Mouse (Mus musculus): ENCODE measurements at regions not wholly inside any gene's neighbourhood (a gene's known extent, or its start where the extent isn't known, plus 50 kb on each side); places are given as distances from the start of the nearest gene placed in this dataset.

GRCm38 (mm10) chr1:61181099-61181821 is 203.5 kb downstream of the Icos start:
- TF ChIP-seq CTCF (IDR thresholded peaks at IDR 0.05) (peak; percentile 98), EP300 (IDR thresholded peaks at IDR 0.05) (no peak)
- Histone ChIP-seq H3K4me1 (ENCODE audit: insufficient read depth, low read depth, low read length) (no peaks in the 10 kb centered on the region), H3K4me2 (replicated peaks; ENCODE audit: low read depth, low read length) (peak overlapping the region; percentile 60), H3K9ac (replicated peaks; ENCODE audit: low read depth) (no peak overlapping the region), H3K4me3 (ENCODE audit: low read depth, low read length) (peak overlapping the region; percentile 24; the same call in 1 of the 2 replicates), H3K36me3 (ENCODE audit: insufficient read depth, low read length) (no peaks in the 10 kb centered on the region), H3K9me3 (ENCODE audit: low read length) (no peaks in the 10 kb centered on the region), H3K27ac (ENCODE audit: low read length) (no peak overlapping the region), H3K27me3 (replicated peaks; ENCODE audit: insufficient read depth, low read length) (no peaks in the 10 kb centered on the region)
- WGBS = 7% methylated on average over 15 of the region's 15 CpGs
- ATAC-seq (peak; percentile 70), DNase-seq (ENCODE audit: low spot score) (peak; percentile 89)

- no peak for DNase-seq (ENCODE audit: low spot score)
- WGBS = 80% methylated on average over 6 of the region's 6 CpGs
- Histone ChIP-seq H3K4me1 (ENCODE audit: insufficient read depth, low read depth, low read length) (no peaks in the 10 kb centered on the region), H3K27me3 (replicated peaks; ENCODE audit: insufficient read depth, low read length) (no peaks in the 10 kb centered on the region), H3K36me3 (ENCODE audit: insufficient read depth, low read length) (no peaks in the 10 kb centered on the region), H3K9me3 (ENCODE audit: low read length) (no peaks in the 10 kb centered on the region), H3K27ac (ENCODE audit: low read length) (no peak overlapping the region), H3K9ac (replicated peaks; ENCODE audit: low read depth) (no peak overlapping the region), H3K4me3 (ENCODE audit: low read depth, low read length) (no peak overlapping the region), H3K4me2 (replicated peaks; ENCODE audit: low read depth, low read length) (no peak overlapping the region)
- TF ChIP-seq EP300 (IDR thresholded peaks at IDR 0.05) (no peak), CTCF (IDR thresholded peaks at IDR 0.05) (no peak)
- no peak for ATAC-seq
These were observed 209.8 kb downstream of the Icos start for GRCm38 (mm10) chr1:61187381-61188100.

- ATAC-seq = no peak
- no peak overlapping the region for H3K9ac ChIP-seq (replicated peaks; ENCODE audit: low read depth)
- 55% methylated on average over 3 of the region's 3 CpGs for WGBS
These were observed 213.2 kb downstream of the Icos start for GRCm38 (mm10) chr1:61190921-61191320.

GRCm38 (mm10) chr1:61198549-61199062 is 220.9 kb downstream of the Icos start:
- Histone ChIP-seq H3K27me3 (replicated peaks; ENCODE audit: insufficient read depth, low read length) (no peaks in the 10 kb centered on the region), H3K36me3 (ENCODE audit: insufficient read depth, low read length) (no peaks in the 10 kb centered on the region), H3K9me3 (ENCODE audit: low read length) (no peaks in the 10 kb centered on the region), H3K4me1 (ENCODE audit: insufficient read depth, low read depth, low read length) (no peaks in the 10 kb centered on the region), H3K4me2 (replicated peaks; ENCODE audit: low read depth, low read length) (no peak overlapping the region), H3K27ac (ENCODE audit: low read length) (no peak overlapping the region), H3K9ac (replicated peaks; ENCODE audit: low read depth) (no peak overlapping the region), H3K4me3 (ENCODE audit: low read depth, low read length) (no peak overlapping the region)
- DNase-seq (ENCODE audit: low spot score) (no peak), ATAC-seq (no peak)
- 78% methylated on average over 3 of the region's 3 CpGs for WGBS
- TF ChIP-seq CTCF (IDR thresholded peaks at IDR 0.05) (no peak), EP300 (IDR thresholded peaks at IDR 0.05) (no peak)

More at GRCm38 (mm10) chr1:61190921-61191320, 213.2 kb downstream of the Icos start:
- TF ChIP-seq CTCF (IDR thresholded peaks at IDR 0.05) (no peak), EP300 (IDR thresholded peaks at IDR 0.05) (no peak)
- no peak overlapping the region for H3K4me2 ChIP-seq (replicated peaks; ENCODE audit: low read depth, low read length)
- H3K4me3 ChIP-seq (ENCODE audit: low read depth, low read length) = no peak overlapping the region
- no peaks in the 10 kb centered on the region for H3K9me3 ChIP-seq (ENCODE audit: low read length)
- no peaks in the 10 kb centered on the region for H3K36me3 ChIP-seq (ENCODE audit: insufficient read depth, low read length)
- DNase-seq (ENCODE audit: low spot score) = no peak
- no peaks in the 10 kb centered on the region for H3K27me3 ChIP-seq (replicated peaks; ENCODE audit: insufficient read depth, low read length)
- H3K4me1 ChIP-seq (ENCODE audit: insufficient read depth, low read depth, low read length) = no peaks in the 10 kb centered on the region
- H3K27ac ChIP-seq (ENCODE audit: low read length) = no peak overlapping the region

GRCm38 (mm10) chr1:61201006-61201405 is 223.3 kb downstream of the Icos start:
- ATAC-seq (no peak), DNase-seq (ENCODE audit: low spot score) (no peak)
- Histone ChIP-seq H3K4me1 (ENCODE audit: insufficient read depth, low read depth, low read length) (no peaks in the 10 kb centered on the region), H3K9ac (replicated peaks; ENCODE audit: low read depth) (no peak overlapping the region), H3K4me2 (replicated peaks; ENCODE audit: low read depth, low read length) (no peak overlapping the region), H3K4me3 (ENCODE audit: low read depth, low read length) (no peak overlapping the region), H3K36me3 (ENCODE audit: insufficient read depth, low read length) (no peaks in the 10 kb centered on the region), H3K9me3 (ENCODE audit: low read length) (no peaks in the 10 kb centered on the region), H3K27me3 (replicated peaks; ENCODE audit: insufficient read depth, low read length) (no peaks in the 10 kb centered on the region), H3K27ac (ENCODE audit: low read length) (no peak overlapping the region)
- 79% methylated on average over 2 of the region's 2 CpGs for WGBS
- TF ChIP-seq EP300 (IDR thresholded peaks at IDR 0.05) = no peak
- TF ChIP-seq CTCF (IDR thresholded peaks at IDR 0.05) = no peak

- Histone ChIP-seq H3K4me1 (ENCODE audit: insufficient read depth, low read depth, low read length) (no peaks in the 10 kb centered on the region), H3K27ac (ENCODE audit: low read length) (no peak overlapping the region)
- 76% methylated on average over 3 of the region's 3 CpGs for WGBS
These were observed 224.4 kb downstream of the Icos start for GRCm38 (mm10) chr1:61202079-61202478.

More at GRCm38 (mm10) chr1:61202079-61202478, 224.4 kb downstream of the Icos start:
- DNase-seq (ENCODE audit: low spot score) = no peak
- H3K9ac ChIP-seq (replicated peaks; ENCODE audit: low read depth) = no peak overlapping the region
- no peak overlapping the region for H3K4me2 ChIP-seq (replicated peaks; ENCODE audit: low read depth, low read length)
- H3K27me3 ChIP-seq (replicated peaks; ENCODE audit: insufficient read depth, low read length) = no peaks in the 10 kb centered on the region
- no peak for ATAC-seq
- no peaks in the 10 kb centered on the region for H3K36me3 ChIP-seq (ENCODE audit: insufficient read depth, low read length)
- no peaks in the 10 kb centered on the region for H3K9me3 ChIP-seq (ENCODE audit: low read length)
- TF ChIP-seq EP300 (IDR thresholded peaks at IDR 0.05) (no peak), CTCF (IDR thresholded peaks at IDR 0.05) (no peak)
- no peak overlapping the region for H3K4me3 ChIP-seq (ENCODE audit: low read depth, low read length)

All from lung, postnatal 0 days (tissue).